Mouse (Mus musculus) B cell, adult 2 months (primary cell): ENCODE measurements around the gene Canx.
"Not testable (repeated sequence)": the region's sequence is repeated elsewhere in the genome, so short reads cannot be mapped to it uniquely, and the experiment has no call there.

ENCODE experiments used
- DNase-seq, 2 experiments: peaks; one replicate each; pipeline ENCODE4 v3.0.0; 2022

Gene Canx

GRCm38 (mm10) chr11:50325496-50326301, at the start of gene Canx:
Canx (minus strand) TSS chr11:50325673.
- peak; percentile 97 to 98 for DNase-seq

- DNase-seq = no peak
Measured at GRCm38 (mm10) chr11:50374286-50375015, 49.0 kb upstream of the Canx start.

- no peak for DNase-seq
Measured at GRCm38 (mm10) chr11:50373621-50374020, 48.1 kb upstream of the Canx start.

DNA sequence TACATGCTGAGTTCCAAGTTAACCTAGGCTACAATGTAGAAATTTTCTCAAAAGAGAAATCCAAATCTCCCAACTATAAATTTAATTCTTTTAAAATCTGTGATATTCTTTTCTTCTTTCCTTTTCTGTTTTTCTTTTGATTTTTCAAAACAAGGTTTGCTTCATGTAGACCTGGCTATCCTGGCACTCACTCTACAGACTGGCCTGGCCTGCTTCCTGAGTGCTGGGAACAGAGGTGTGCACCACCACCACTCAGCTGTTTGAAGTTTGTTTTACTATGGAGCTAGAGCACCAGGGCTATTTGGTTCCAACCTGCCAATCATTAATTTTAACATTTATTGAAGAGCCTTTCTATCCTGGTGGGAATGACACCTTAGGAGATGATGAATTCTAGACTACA, 47.6 kb upstream of the Canx start:
- DNase-seq = no peak

- DNase-seq = no peak
Measured at GRCm38 (mm10) chr11:50371911-50372310, 46.4 kb upstream of the Canx start.

- peak; percentile 69 to 70 for DNase-seq
Measured at GRCm38 (mm10) chr11:50371399-50371841, 45.9 kb upstream of the Canx start.

DNA sequence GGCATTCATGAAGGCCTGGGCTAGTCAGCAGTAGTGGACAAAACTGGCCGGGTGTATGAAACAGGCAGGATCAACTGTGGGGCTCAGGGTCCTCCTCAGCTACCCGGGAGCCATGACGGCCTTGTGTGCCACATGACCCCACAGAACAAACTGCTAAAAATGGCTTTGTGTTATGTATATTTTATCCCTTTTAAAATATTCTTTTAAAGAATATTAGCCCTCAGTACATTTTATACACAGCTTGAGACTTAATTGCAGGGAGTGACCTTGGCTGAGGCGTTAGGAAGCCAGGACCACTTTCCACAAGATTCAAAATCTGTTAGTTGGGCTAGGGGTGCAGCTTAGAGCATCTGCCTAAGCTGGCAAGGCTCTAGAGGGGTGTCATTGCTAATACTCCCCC, 45.5 kb upstream of the Canx start:
- DNase-seq = no peak

DNA sequence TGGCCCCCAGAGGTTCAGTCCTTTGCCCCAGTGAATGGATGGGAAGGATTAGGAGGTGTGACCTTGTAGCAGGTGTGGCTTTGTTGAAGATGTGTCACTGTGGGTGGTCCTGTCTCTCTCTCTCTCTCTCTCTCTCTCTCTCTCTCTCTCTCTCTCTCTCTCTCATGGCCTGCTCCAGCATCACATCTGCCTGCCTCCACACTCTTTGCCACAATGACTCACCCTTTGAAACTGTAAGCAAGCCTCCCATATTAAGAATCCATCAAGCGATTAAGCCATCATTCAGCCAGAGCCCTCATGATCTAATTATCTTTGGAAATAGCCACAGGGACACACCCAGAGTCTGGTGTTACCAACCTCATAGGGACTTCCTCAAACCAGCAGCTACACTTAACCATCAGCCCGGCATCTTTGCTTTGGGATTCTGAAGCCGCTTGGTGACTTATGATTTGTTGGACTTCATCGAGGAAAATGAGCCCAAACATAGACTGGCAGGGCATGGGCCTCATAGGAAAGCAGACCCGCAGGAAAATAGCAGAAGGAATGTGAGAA, 44.0 kb upstream of the Canx start:
- DNase-seq = no peak

GRCm38 (mm10) chr11:50367531-50367930, 42.1 kb upstream of the Canx start:
- no peak for DNase-seq

DNA sequence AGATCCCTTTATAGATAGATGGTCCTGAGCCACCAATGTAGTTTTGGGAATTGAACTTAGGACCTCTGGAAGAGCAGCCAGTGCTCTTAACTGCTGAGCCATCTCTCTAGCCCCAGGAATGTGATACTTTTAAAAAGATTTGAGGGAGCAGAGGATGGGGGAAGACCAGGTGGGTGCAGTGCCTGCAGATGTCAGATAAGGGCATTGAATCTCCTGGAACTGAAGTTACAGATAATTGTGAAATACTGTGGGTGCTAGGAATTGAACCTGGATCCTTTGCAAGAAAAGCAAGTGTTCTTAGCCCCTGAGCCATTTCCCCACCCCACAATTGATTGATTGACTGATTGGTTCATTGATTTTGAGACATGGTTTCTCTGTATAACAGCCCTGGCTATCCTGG, 39.8 kb upstream of the Canx start:
- no peak for DNase-seq

GRCm38 (mm10) chr11:50364548-50364947, 39.1 kb upstream of the Canx start:
- peak; percentile 87 to 89 for DNase-seq

DNA sequence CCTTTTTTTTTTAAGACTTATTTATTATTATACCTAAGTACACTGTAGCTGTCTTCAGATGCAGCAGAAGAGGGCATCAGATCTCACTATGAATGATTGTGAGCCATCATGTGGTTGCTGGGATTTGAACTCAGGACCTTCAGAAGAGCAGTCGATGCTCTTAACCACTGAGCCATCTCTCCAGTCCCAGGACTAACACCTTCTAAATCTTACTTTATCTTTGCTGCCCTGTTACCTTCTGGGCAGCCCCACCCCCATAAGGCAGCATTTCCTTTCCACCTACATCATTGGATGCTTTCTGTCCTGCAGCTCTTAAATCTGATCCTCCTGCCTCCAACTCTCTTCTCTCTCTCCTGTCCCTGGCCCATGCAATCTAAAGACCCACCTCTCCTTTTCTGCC, 35.8 kb upstream of the Canx start:
- DNase-seq = not testable (repeated sequence)

DNA sequence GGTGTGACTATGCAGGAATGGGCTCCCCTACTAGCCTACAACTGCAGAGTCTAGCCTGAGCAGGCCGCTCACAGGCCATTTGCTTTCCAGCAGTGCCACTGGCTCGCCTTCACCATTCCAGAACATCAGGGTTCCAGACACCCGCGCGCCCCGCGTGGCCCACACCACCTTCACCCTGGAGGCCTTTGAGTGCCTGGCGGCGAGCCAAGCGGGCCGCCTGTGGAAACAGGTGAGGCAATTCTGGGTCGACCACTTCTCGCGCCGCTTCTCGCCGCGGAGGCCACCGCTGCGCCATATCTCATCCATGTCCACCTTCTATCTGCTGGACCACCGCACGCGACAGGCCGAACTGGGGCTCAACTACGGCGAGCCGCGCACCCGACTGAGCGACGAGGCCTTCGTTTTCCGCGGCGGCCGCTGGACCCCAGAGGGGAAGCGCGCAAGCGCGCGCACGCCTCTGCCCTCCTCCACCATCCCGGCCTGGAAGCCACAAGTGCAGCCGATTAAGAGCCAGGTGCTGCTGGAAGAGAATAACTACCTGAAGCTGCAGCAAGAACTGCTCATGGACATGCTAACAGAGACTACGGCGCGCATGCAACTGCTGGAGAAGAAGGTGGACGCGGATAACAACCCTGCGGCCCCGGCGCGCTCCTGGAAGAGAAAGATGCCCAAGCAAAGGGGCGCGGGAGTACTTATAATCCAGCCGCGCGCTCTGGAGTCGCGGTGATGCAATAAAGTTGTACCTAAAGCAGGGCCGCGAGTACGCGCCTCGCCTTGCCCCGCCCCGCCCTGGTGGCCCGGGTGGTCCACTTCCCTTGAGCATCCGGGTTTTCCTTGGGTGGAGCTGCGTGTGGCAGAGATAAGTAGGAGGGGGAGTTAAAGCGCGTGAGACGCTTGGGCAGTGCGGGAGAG, 33.7 kb upstream of the Canx start:
- DNase-seq = peak; percentile 19 to 36

DNA sequence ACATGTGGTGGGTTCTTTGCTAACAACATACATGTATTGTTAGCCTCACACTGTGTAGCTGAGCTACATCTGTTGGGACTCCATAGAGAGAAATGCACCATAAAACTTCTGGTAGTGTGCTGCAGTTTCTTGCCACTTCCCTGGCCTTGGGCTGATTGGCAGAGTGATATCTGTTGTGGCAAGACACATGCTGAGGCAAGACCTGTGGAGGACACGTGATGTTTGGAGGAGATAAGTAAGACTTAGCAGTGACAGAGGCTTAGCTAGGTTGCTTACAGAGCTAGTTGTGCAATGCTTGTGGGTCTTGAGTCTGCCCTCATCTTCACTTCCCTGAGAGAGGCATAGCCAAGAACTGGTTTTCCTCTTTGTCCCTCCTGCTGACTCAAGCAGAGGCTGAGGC, 29.9 kb upstream of the Canx start:
- DNase-seq = no peak

DNA sequence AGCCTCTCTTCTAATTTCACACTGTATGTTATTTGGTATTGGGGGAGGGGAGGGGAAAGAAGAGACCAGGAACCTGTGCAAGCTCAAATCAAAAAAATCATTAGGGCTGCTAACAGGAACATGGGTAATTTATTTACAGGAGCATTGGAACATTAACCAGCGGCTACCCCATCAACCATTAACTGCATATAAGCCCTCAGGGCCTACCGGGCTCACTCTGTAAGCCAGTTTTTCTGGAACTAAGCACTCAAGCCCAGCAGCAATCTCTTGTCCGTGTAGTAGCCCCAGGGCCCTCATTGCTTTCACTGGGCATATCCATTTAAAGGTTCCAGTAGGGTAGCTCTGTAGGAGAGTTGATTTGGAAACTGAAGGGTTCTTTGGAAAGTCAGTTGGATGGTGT, 29.4 kb upstream of the Canx start:
- no peak for DNase-seq

DNA sequence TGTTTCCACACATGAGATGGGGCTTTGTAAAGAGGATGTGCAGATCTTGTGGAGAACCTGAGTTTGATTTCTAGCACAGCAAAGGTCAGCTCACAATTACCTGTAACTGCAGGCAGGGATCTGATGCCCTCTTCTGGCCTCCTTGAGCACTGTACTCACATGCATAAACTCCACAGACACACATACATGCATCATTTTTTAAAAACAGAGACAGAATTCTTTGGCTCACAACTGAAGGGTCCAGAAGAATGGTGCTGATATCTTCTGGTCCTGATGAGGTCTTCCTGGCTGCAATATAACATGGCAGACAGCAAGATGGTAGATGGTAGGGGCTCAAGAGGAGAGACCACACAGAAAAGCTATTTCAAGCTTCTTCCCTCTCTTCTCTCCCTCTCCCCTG, 28.7 kb upstream of the Canx start, which contains the start of gene Cby3:
Cby3 (plus strand) TSS at position 301 of the 400 bp plus-strand sequence.
- no peak for DNase-seq

DNA sequence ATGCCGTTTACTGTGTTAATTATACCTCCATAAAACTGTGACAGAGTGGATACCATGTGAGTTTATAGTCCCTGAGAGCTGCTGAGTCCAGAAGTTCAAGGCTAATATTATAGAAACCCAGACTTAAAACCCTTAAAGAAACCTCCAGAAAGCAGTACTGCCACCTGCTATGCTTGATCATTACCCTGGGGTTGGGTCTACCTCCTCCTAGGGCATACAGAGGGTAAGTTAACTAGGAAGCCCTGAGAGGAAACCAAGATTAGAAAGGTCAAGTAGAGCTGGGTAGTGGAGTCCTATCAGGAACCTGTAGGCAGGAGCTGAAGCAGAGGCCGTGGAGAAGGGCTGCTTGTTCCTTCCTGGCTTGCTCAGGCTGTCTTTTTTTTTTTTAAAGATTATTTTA, 26.7 kb upstream of the Canx start:
- DNase-seq = no peak

GRCm38 (mm10) chr11:50346256-50347032, 21.0 kb upstream of the Canx start:
- no peak for DNase-seq

GRCm38 (mm10) chr11:50345486-50345885, 20.0 kb upstream of the Canx start:
- DNase-seq = no peak

DNA sequence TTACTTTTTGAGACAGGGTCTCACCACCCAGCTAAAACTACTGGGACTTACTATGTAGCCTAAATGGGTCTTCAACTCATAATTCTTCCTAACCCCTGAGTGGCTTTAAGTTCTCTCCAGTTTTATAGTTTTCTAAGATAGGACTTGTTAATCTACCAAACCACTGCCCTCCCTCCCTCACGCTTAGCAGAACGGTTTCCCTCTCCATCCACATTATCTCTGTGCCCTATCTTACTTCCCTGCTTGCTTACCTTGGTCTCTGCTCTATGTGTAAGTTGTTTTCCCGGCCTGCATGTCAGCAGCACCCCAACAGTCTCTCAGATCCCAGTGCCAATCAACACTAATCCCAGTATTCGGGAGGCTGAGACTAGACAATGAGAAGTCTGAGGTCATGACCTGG, 11.4 kb upstream of the Canx start:
- DNase-seq = no peak

DNA sequence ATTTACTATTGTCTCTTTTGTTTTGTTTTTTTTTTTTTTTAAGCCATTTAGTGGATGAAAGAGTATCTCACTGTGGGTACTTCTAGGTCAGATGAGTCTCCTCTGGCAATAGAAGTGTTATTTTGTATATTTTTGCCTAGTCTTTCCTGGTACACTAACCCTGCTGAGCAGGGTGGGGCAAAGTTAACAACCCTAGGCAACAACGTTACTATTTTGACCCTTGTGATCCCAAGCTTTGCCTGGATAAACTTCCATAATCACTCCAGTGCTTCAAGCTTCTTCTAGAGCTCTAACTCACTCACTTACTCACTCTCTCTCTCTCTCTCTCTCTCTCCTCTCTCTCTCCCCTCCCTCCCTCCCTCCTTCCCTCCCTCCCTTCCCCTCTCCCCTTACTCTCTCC, 10.7 kb upstream of the Canx start:
- no peak for DNase-seq

GRCm38 (mm10) chr11:50333181-50333580, 7.7 kb upstream of the Canx start:
- DNase-seq = no peak
